Mouse (Mus musculus) liver, embryonic 11.5 days (tissue): ENCODE data around the gene Adam6b. TPM values are rescaled to one million over a fixed set of nuclear protein-coding genes. Genes with fewer than 3 reads are reported as not detected.
A peak's percentile ranks its signal among the peaks of the same experiment; 100 is the strongest.
"Not testable (repeated sequence)": the region's sequence is repeated elsewhere in the genome, so short reads cannot be mapped to it uniquely, and the experiment has no call there.

Source experiments
- ATAC-seq: fragments of 200-750 bp; cut with Nextera tagmentation; replicated peaks from 2 replicates; pipeline ENCODE4 v1.8.0; 2017; ENCODE audit warnings: moderate number of reproducible peaks, mild to moderate bottlenecking, moderate TSS enrichment, moderate library complexity; ENCODE audit not compliant: low FRiP score
- DNase-seq: peaks from one replicate; pipeline ENCODE4 v3.0.0-alpha.2; 2017; ENCODE audit warnings: low spot score
- H3K27ac ChIP-seq: fragments of 300-500 bp; sonication (generic); 2 replicates; pipeline ENCODE4 v1.5.1; 2014; ENCODE audit warnings: mild to moderate bottlenecking, low read depth, low read length, control low read depth
- H3K27me3 ChIP-seq: fragments of 300-500 bp; sonication (generic); replicated peaks from 2 replicates; pipeline ENCODE4 v1.6.1; 2014; ENCODE audit warnings: low read length, mixed read lengths; ENCODE audit not compliant: control insufficient read depth, insufficient read depth
- H3K36me3 ChIP-seq: fragments of 300-500 bp; sonication (generic); 2 replicates; pipeline ENCODE4 v1.6.1; 2014; ENCODE audit warnings: mild to moderate bottlenecking, low read length, moderate library complexity, mixed read lengths; ENCODE audit not compliant: control insufficient read depth, insufficient read depth
- H3K4me1 ChIP-seq: fragments of 300-500 bp; sonication (generic); replicated peaks from 2 replicates; pipeline ENCODE4 v1.6.1; 2014; ENCODE audit warnings: low read length, mixed read lengths; ENCODE audit not compliant: control insufficient read depth, insufficient read depth
- H3K4me2 ChIP-seq: fragments of 300-500 bp; sonication (generic); 2 replicates; pipeline ENCODE4 v1.6.1; 2014; ENCODE audit warnings: mild to moderate bottlenecking, control low read depth, moderate library complexity
- H3K4me3 ChIP-seq: fragments of 300-500 bp; sonication (generic); 2 replicates; pipeline ENCODE4 v1.5.1; 2014; ENCODE audit warnings: low read depth, low read length, control low read depth
- H3K9ac ChIP-seq: fragments of 300-500 bp; sonication (generic); 2 replicates; pipeline ENCODE4 v1.6.1; 2014; ENCODE audit warnings: low read depth, low read length, control low read depth
- H3K9me3 ChIP-seq: fragments of 300-500 bp; sonication (generic); 2 replicates; pipeline ENCODE4 v1.6.1; 2016; ENCODE audit warnings: low read length, inconsistent platforms, mixed read lengths; ENCODE audit not compliant: control insufficient read depth
- WGBS: fragments of 180-500 bp; shearing (Covaris S2); extraction: QIAGEN DNeasy Blood & Tissue Kit; methylation state at CpG from one replicate; pipeline ENCODE4 v1.1.7; 2014; 5-methylcytosine and 5-hydroxymethylcytosine counted together
- polyA plus RNA-seq: library from polyadenylated mRNA; unstranded; fragments of >200 nt; fragmentation: Nextera tagmentation; extraction: Ambion mirVana; gene quantifications from 2 replicates; pipeline ENCODE4 v1.2.1, GENCODE M21; 2014

Adam6b gene
- polyA plus RNA-seq, result not detected in 2 replicates

- H3K9me3 ChIP-seq, H3K4me2 ChIP-seq, H3K27me3 ChIP-seq, ATAC-seq, H3K4me3 ChIP-seq, H3K36me3 ChIP-seq, H3K4me1 ChIP-seq, DNase-seq, H3K9ac ChIP-seq, H3K27ac ChIP-seq: not testable (repeated sequence)
- 83% methylated on average over 1 of the region's 1 CpGs for WGBS
Measured at GRCm38 (mm10) chr12:113489211-113489610, at the start of gene Adam6b. TSS of gene Adam6b (plus strand) at chr12:113489511.

- H3K27ac ChIP-seq, result no peak overlapping the region
- WGBS, result 80% methylated on average over 1 of the region's 1 CpGs
- DNase-seq (no peak), ATAC-seq (no peak)
- no peaks in the 10 kb centered on the region for H3K36me3 ChIP-seq
- H3K9me3 ChIP-seq, result no peaks in the 10 kb centered on the region
- H3K9ac ChIP-seq, result no peak overlapping the region
- H3K27me3 ChIP-seq, result no peaks in the 10 kb centered on the region
- no peaks in the 10 kb centered on the region for H3K4me1 ChIP-seq
- H3K4me2 ChIP-seq, result no peak overlapping the region
- H3K4me3 ChIP-seq, result no peak overlapping the region
Measured at GRCm38 (mm10) chr12:113446061-113446460, 43.2 kb upstream of the Adam6b start.

- Histone ChIP-seq H3K4me3 (no peak overlapping the region), H3K36me3 (no peaks in the 10 kb centered on the region)
Measured at GRCm38 (mm10) chr12:113476164-113476563, 13.1 kb upstream of the Adam6b start.

GRCm38 (mm10) chr12:113482147-113482546 lies 7.2 kb upstream of the Adam6b start:
- no peaks in the 10 kb centered on the region for H3K9me3 ChIP-seq
- ATAC-seq (no peak), DNase-seq (no peak)
- no peaks in the 10 kb centered on the region for H3K27me3 ChIP-seq
- H3K4me1 ChIP-seq, result no peaks in the 10 kb centered on the region
- no peak overlapping the region for H3K9ac ChIP-seq
- H3K36me3 ChIP-seq, result no peaks in the 10 kb centered on the region
- no peak overlapping the region for H3K4me2 ChIP-seq
- WGBS, result 65% methylated on average over 2 of the region's 2 CpGs
- H3K4me3 ChIP-seq, result no peak overlapping the region
- no peak overlapping the region for H3K27ac ChIP-seq

More at GRCm38 (mm10) chr12:113476164-113476563, 13.1 kb upstream of the Adam6b start:
- H3K4me1 ChIP-seq, result no peaks in the 10 kb centered on the region
- no peak for ATAC-seq
- no peaks in the 10 kb centered on the region for H3K9me3 ChIP-seq
- no peak for DNase-seq
- H3K27me3 ChIP-seq, result no peaks in the 10 kb centered on the region
- 72% methylated on average over 2 of the region's 2 CpGs for WGBS
- H3K27ac ChIP-seq, result no peak overlapping the region
- no peak overlapping the region for H3K9ac ChIP-seq
- H3K4me2 ChIP-seq, result no peak overlapping the region

GRCm38 (mm10) chr12:113482661-113483389 lies 6.5 kb upstream of the Adam6b start:
- Histone ChIP-seq H3K36me3 (no peaks in the 10 kb centered on the region), H3K4me2 (no peak overlapping the region), H3K27me3 (no peaks in the 10 kb centered on the region), H3K27ac (no peak overlapping the region), H3K9me3 (no peaks in the 10 kb centered on the region), H3K4me1 (no peaks in the 10 kb centered on the region), H3K4me3 (no peak overlapping the region), H3K9ac (no peak overlapping the region)
- WGBS, result 44% methylated on average over 4 of the region's 4 CpGs
- no peak for ATAC-seq
- no peak for DNase-seq

GRCm38 (mm10) chr12:113483492-113484162 lies 5.7 kb upstream of the Adam6b start:
- WGBS, result 73% methylated on average over 2 of the region's 2 CpGs

GRCm38 (mm10) chr12:113484971-113485485 lies 4.3 kb upstream of the Adam6b start:
- no peak for DNase-seq
- WGBS, result 31% methylated on average over 2 of the region's 2 CpGs
- Histone ChIP-seq H3K27ac (no peak overlapping the region), H3K36me3 (no peaks in the 10 kb centered on the region), H3K9ac (no peak overlapping the region), H3K27me3 (no peaks in the 10 kb centered on the region), H3K4me2 (no peak overlapping the region), H3K4me3 (no peak overlapping the region), H3K4me1 (no peaks in the 10 kb centered on the region), H3K9me3 (no peaks in the 10 kb centered on the region)
- no peak for ATAC-seq

More at GRCm38 (mm10) chr12:113483492-113484162, 5.7 kb upstream of the Adam6b start:
- no peak overlapping the region for H3K4me3 ChIP-seq
- H3K27ac ChIP-seq, result no peak overlapping the region
- no peak overlapping the region for H3K4me2 ChIP-seq
- no peaks in the 10 kb centered on the region for H3K27me3 ChIP-seq
- H3K4me1 ChIP-seq, result no peaks in the 10 kb centered on the region
- ATAC-seq (no peak), DNase-seq (no peak)
- H3K9ac ChIP-seq, result no peak overlapping the region
- H3K36me3 ChIP-seq, result no peaks in the 10 kb centered on the region
- no peaks in the 10 kb centered on the region for H3K9me3 ChIP-seq

- not testable (repeated sequence) for H3K4me3 ChIP-seq, ATAC-seq, H3K27me3 ChIP-seq, H3K9ac ChIP-seq, H3K9me3 ChIP-seq, H3K4me1 ChIP-seq, H3K27ac ChIP-seq, H3K36me3 ChIP-seq, H3K4me2 ChIP-seq
- peak; percentile 35 for DNase-seq
Measured at GRCm38 (mm10) chr12:113487693-113488092, 1.6 kb upstream of the Adam6b start.
